Mouse (Mus musculus) G1E (cell line): ENCODE results near the gene Olfr806.

ENCODE experiments used
- CTCF ChIP-seq: IDR thresholded peaks from 2 replicates; pipeline ENCODE4 v1.5.1; 2012; ENCODE audit warnings: low read depth, low read length, inconsistent platforms, mixed read lengths
- POLR2AphosphoS5 ChIP-seq: IDR thresholded peaks from 2 replicates; pipeline ENCODE4 v1.6.1; 2012; ENCODE audit warnings: low read depth, low read length, inconsistent platforms; ENCODE audit not compliant: insufficient replicate concordance

GRCm38 (mm10) chr10:129778123-129778522 lies 36.4 kb upstream of the Olfr806 start:
- TF ChIP-seq POLR2AphosphoS5: no peak
- TF ChIP-seq CTCF: no peak
